Mouse (Mus musculus) layer of hippocampus, adult 2 months (tissue): Measurements from ENCODE around the gene Ahdc1. TPM values are rescaled to one million over a fixed set of nuclear protein-coding genes. Genes with fewer than 3 reads are reported as not detected.
A peak's percentile ranks its signal among the peaks of the same experiment; 100 is the strongest.

Experiments
- DNase-seq, 2 experiments: peaks; one replicate each; pipeline ENCODE4 v3.0.0; 2022; ENCODE audit warnings: low spot score in 2 of 2
- H3K27ac ChIP-seq: fragments of 200-600 bp; 2 replicates; pipeline ENCODE4 v1.8.1; 2022
- H3K4me3 ChIP-seq: fragments of 200-600 bp; 2 replicates; pipeline ENCODE4 v1.8.1; 2022; ENCODE audit warnings: mild to moderate bottlenecking
- CTCF ChIP-seq: fragments of 200-600 bp; conservative IDR thresholded peaks from 2 replicates; pipeline ENCODE4 v1.8.1; 2022; ENCODE audit warnings: antibody characterized with exemption, mild to moderate bottlenecking, moderate library complexity
- total RNA-seq, 2 experiments: library from RNA; stranded (reverse); gene quantifications; 2 replicates each; pipeline ENCODE4 v1.2.3; 2021

Gene Ahdc1
- total RNA-seq, 2 experiments from 2014 or later, result 108 to 113 TPM

- TF ChIP-seq CTCF, result no peak
- H3K4me3 ChIP-seq, result no peak overlapping the region
- no peak overlapping the region for H3K27ac ChIP-seq
- DNase-seq, result no peak
These were observed 92.6 kb downstream of the Ahdc1 start for GRCm38 (mm10) chr4:133103525-133104193.

- Histone ChIP-seq H3K4me3 (no peak overlapping the region), H3K27ac (no peak overlapping the region)
- TF ChIP-seq CTCF, result no peak
- DNase-seq, result no peak
These were observed 93.1 kb downstream of the Ahdc1 start for GRCm38 (mm10) chr4:133104194-133104569.

- TF ChIP-seq CTCF, result no peak
- no peak for DNase-seq
- Histone ChIP-seq H3K4me3 (no peak overlapping the region), H3K27ac (no peak overlapping the region)
These were observed 95.6 kb downstream of the Ahdc1 start for GRCm38 (mm10) chr4:133106691-133107090.

- no peak overlapping the region for H3K4me3 ChIP-seq
- H3K27ac ChIP-seq, result peak overlapping the region; percentile 64
- no peak for DNase-seq
- no peak for TF ChIP-seq CTCF
These were observed 96.8 kb downstream of the Ahdc1 start for GRCm38 (mm10) chr4:133107788-133108281.

- Histone ChIP-seq H3K27ac (peak overlapping the region; percentile 64), H3K4me3 (no peak overlapping the region)
- TF ChIP-seq CTCF, result no peak
- DNase-seq, result no peak
These were observed 97.6 kb downstream of the Ahdc1 start for GRCm38 (mm10) chr4:133108481-133109334.

- DNase-seq, result no peak
- Histone ChIP-seq H3K27ac (peak overlapping the region; percentile 64; the same call in 1 of the 2 replicates), H3K4me3 (no peak overlapping the region)
- no peak for TF ChIP-seq CTCF
These were observed 98.3 kb downstream of the Ahdc1 start for GRCm38 (mm10) chr4:133109335-133109801.

GRCm38 (mm10) chr4:133112175-133112838, 101.2 kb downstream of the Ahdc1 start:
- no peak for TF ChIP-seq CTCF
- Histone ChIP-seq H3K27ac (no peak overlapping the region), H3K4me3 (no peak overlapping the region)
- no peak for DNase-seq

GRCm38 (mm10) chr4:133113351-133113882, 102.4 kb downstream of the Ahdc1 start:
- Histone ChIP-seq H3K4me3 (no peak overlapping the region), H3K27ac (no peak overlapping the region)
- no peak for TF ChIP-seq CTCF
- DNase-seq, result no peak

- no peak for TF ChIP-seq CTCF
- DNase-seq, result no peak
- H3K4me3 ChIP-seq, result no peak overlapping the region
- H3K27ac ChIP-seq, result no peak overlapping the region
These were observed 103.7 kb downstream of the Ahdc1 start for GRCm38 (mm10) chr4:133114762-133115161.

GRCm38 (mm10) chr4:133115721-133116429, 104.8 kb downstream of the Ahdc1 start:
- DNase-seq, result no peak
- Histone ChIP-seq H3K4me3 (no peak overlapping the region), H3K27ac (no peak overlapping the region)
- TF ChIP-seq CTCF, result no peak

GRCm38 (mm10) chr4:133116756-133117470, 105.9 kb downstream of the Ahdc1 start:
- Histone ChIP-seq H3K27ac (peak overlapping the region; percentile 85), H3K4me3 (no peak overlapping the region)
- TF ChIP-seq CTCF, result no peak
- DNase-seq, result no peak
